Mouse (Mus musculus) olfactory bulb, adult 2 months (tissue): Measurements from ENCODE around the gene Samsn1. TPM values are rescaled to one million over a fixed set of nuclear protein-coding genes. Genes with fewer than 3 reads are reported as not detected.

Experiments
- H3K27ac ChIP-seq: fragments of 200-500 bp; 2 replicates; pipeline ENCODE4 v1.5.1; 2012; ENCODE audit warnings: low read depth, low read length; ENCODE audit not compliant: insufficient read depth
- H3K4me1 ChIP-seq: fragments of 200-500 bp; 2 replicates; pipeline ENCODE4 v1.6.1; 2012; ENCODE audit warnings: low read length; ENCODE audit not compliant: control insufficient read depth, insufficient read depth
- H3K4me3 ChIP-seq: fragments of 200-500 bp; 2 replicates; pipeline ENCODE4 v1.5.1; 2012; ENCODE audit warnings: mild to moderate bottlenecking, low read depth, low read length, moderate library complexity; ENCODE audit not compliant: insufficient read depth
- CTCF ChIP-seq: fragments of 200-500 bp; IDR thresholded peaks from 2 replicates; pipeline ENCODE4 v1.5.1; 2012; ENCODE audit warnings: low read depth, mild to moderate bottlenecking, low read length, moderate library complexity; ENCODE audit not compliant: insufficient read depth
- POLR2A ChIP-seq: fragments of 200-500 bp; IDR thresholded peaks from 2 replicates; pipeline ENCODE4 v1.6.1; 2012; ENCODE audit warnings: mild to moderate bottlenecking, low read depth, low read length, moderate library complexity; ENCODE audit not compliant: insufficient read depth
- WGBS: fragments of 180-500 bp; shearing (Covaris S2); methylation state at CpG from one replicate; pipeline ENCODE4 v1.1.7; 2018; 5-methylcytosine and 5-hydroxymethylcytosine counted together
- polyA plus RNA-seq: library from polyadenylated mRNA; stranded (reverse); fragments of >200 nt; gene quantifications from 2 replicates; pipeline ENCODE4 v1.2.4, GENCODE M21; 2012; ENCODE audit warnings: low replicate concordance; ENCODE audit not compliant: missing spikeins, insufficient read depth, insufficient read length

Samsn1 gene
- polyA plus RNA-seq, 1 experiment = not detected

GRCm38 (mm10) chr16:76002870-76003572 is 19.1 kb downstream of the Samsn1 start:
- Histone ChIP-seq H3K27ac (no peak overlapping the region), H3K4me3 (no peak overlapping the region), H3K4me1 (no peaks in the 10 kb centered on the region)
- no peak for TF ChIP-seq POLR2A
- no peak for TF ChIP-seq CTCF
- WGBS = 96% methylated on average over 3 of the region's 3 CpGs

DNA sequence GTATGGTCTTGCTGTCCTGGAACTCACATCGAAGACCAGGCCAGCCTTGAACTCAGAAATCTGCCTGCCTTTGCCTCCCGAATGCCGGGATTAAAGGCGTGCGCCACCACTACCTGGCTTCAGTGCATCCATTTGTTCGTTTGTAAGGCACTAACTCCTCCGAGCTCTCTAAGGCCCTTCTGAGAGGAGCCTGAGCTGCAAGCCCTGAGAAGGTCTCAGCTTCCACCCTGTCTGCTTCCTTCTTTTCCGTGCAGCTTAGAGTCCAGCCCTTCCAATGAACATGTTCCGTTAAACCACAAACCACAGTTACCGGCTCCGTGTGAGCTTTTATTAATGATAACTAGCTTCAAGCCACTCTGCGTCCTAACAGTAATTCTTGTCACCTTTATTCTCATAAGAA is 19.8 kb downstream of the Samsn1 start:
- WGBS = 91% methylated on average over 12 of the region's 12 CpGs
- no peak for TF ChIP-seq POLR2A
- Histone ChIP-seq H3K4me3 (no peak overlapping the region), H3K4me1 (no peaks in the 10 kb centered on the region), H3K27ac (no peak overlapping the region)

DNA sequence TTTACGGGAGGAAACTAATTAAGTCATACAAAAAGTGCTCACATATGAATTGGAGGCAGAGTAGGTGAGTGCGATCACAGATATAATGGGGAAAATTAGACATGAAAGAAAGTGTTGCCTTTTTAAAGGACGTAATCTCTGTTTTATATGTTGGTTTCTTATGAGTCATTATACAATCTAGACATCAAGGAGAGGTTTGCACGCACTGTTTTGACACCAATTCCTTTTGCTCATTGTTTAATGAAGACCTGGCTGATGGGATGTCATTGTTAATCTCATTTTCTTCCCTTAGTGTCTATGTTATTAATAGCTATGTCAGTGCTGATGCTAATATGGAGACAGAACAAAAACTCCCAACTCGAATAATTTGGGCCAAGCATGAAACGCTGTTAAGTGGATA is 20.3 kb downstream of the Samsn1 start:
- no peak overlapping the region for H3K27ac ChIP-seq
- WGBS = 64% methylated on average over 6 of the region's 6 CpGs

GRCm38 (mm10) chr16:76000127-76000526 is 22.0 kb downstream of the Samsn1 start:
- Histone ChIP-seq H3K4me3 (no peak overlapping the region), H3K4me1 (no peaks in the 10 kb centered on the region), H3K27ac (no peak overlapping the region)
- TF ChIP-seq POLR2A = no peak
- TF ChIP-seq CTCF = no peak
- 90% methylated on average over 9 of the region's 9 CpGs for WGBS

More for the DNA sequence above, 20.3 kb downstream of the Samsn1 start:
- H3K4me3 ChIP-seq = no peak overlapping the region
- no peaks in the 10 kb centered on the region for H3K4me1 ChIP-seq
- no peak for TF ChIP-seq CTCF
- no peak for TF ChIP-seq POLR2A

DNA sequence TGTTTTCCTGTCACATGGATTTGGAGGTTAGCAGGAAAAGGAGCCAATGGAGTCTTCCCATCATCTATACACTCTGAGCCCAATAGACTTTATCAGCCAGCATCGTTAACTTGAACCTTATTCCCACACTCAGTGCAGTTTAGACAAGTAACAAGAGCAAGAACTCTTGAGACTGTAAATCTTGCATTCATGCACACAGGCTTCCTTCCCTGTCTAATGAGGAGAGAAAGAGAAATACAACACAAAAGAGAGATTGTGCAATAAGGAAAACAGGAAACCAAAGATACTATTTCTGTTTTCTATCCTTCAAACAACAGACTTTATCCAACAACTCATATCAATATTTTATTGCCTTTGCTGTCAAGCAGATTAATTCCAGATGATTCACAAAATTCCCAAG is 31.9 kb downstream of the Samsn1 start:
- TF ChIP-seq CTCF = no peak
- no peak for TF ChIP-seq POLR2A
- no peak overlapping the region for H3K27ac ChIP-seq
- WGBS = 60% methylated on average over 1 of the region's 1 CpGs
- no peak overlapping the region for H3K4me3 ChIP-seq
- no peaks in the 10 kb centered on the region for H3K4me1 ChIP-seq

- Histone ChIP-seq H3K27ac (no peak overlapping the region), H3K4me3 (no peak overlapping the region), H3K4me1 (no peaks in the 10 kb centered on the region)
- TF ChIP-seq POLR2A (no peak), CTCF (no peak)
- 98% methylated on average over 1 of the region's 1 CpGs for WGBS
These were observed 38.2 kb downstream of the Samsn1 start for GRCm38 (mm10) chr16:75983831-75984230.

DNA sequence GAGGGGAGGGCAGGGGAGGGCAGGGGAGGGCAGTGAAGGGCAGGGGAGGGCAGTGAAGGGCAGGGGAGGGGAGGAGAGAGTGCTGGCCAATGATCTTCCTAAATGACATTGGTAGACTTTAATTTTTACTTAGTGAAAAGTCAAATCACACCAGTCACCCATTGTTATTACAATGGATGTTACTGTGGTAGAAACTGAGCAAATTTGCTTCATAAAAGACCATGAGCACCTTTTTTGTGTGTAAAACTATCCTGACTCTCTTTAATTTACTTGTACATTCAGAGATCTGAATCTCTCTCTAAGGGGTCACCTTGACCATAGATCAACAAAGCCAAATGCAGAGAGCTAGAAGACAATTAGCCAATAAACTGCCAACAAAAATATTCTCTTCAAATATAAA is 42.7 kb downstream of the Samsn1 start:
- TF ChIP-seq POLR2A (no peak), CTCF (no peak)
- no peak overlapping the region for H3K27ac ChIP-seq
- H3K4me1 ChIP-seq = no peaks in the 10 kb centered on the region
- no peak overlapping the region for H3K4me3 ChIP-seq

DNA sequence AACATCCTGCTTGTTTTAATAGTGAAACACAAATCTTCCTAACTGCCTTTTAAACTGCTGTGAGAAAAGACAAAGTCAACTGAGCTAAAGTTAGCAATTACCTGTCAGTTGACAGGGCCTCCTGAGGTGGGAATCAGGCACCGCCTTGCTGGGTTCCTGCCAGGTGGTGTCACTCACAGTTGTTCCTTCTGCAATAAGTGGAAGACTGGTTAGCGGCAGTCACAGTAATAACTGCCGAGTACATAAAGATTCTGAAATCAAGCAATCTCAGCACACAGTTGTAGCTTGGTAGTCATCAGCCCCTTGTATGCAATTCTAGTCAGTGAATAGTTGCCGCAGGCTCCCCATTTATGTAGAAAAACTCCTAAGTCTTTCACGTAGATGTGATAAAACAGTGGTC is 44.3 kb downstream of the Samsn1 start:
- WGBS = 91% methylated on average over 5 of the region's 5 CpGs
- no peak overlapping the region for H3K27ac ChIP-seq
- no peak overlapping the region for H3K4me3 ChIP-seq
- no peaks in the 10 kb centered on the region for H3K4me1 ChIP-seq
- TF ChIP-seq CTCF = no peak
- TF ChIP-seq POLR2A = no peak

DNA sequence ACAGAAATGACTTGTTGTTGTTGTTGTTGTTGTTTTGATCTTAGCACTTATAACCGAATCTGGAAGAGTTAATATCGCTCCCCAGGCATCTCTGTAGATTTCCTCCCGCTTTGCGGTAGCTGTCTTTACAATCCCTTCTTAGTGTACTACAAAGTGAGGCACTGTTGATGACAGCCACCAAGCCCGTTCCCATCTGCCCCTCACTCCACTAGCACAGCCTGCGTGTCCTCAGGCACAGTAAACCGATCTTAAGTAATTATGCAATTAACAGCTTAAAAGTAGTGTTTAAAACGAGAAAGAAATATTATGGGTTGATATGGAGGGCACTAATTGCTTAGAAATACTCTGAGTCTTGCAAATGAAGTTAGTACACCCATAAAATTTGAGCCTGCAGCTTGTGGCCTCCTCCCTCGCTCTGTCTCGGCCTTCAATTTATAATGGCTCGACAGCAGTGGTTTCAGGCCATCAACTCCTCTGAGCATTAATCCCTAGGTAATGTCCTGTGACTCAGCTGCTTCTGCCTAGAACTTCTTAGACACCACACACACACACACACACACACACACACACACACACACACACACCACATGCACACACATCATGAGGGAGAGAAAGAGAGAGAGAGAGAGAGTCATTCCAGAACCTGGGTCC is 46.3 kb downstream of the Samsn1 start:
- H3K4me1 ChIP-seq = no peaks in the 10 kb centered on the region
- H3K4me3 ChIP-seq = no peak overlapping the region
- no peak for TF ChIP-seq POLR2A
- no peak for TF ChIP-seq CTCF
- 59% methylated on average over 11 of the region's 11 CpGs for WGBS
- no peak overlapping the region for H3K27ac ChIP-seq
